Mouse (Mus musculus) limb, embryonic 14.5 days (tissue): ENCODE data around the gene Ski. TPM values are rescaled to one million over a fixed set of nuclear protein-coding genes. Genes with fewer than 3 reads are reported as not detected.

ENCODE experiments used
- ATAC-seq: fragments of 200-750 bp; cut with Nextera tagmentation; 2 replicates; pipeline ENCODE4 v1.8.0; 2017; ENCODE audit warnings: low read depth, moderate number of reproducible peaks, moderate TSS enrichment; ENCODE audit not compliant: low FRiP score
- DNase-seq: peaks from one replicate; pipeline ENCODE4 v3.0.0-alpha.2; 2015; ENCODE audit warnings: low spot score
- H3K27ac ChIP-seq: fragments of 300-500 bp; sonication (generic); replicated peaks from 2 replicates; pipeline ENCODE4 v1.5.1; 2014; ENCODE audit warnings: low read depth, mild to moderate bottlenecking, low read length, moderate library complexity, mixed read lengths
- H3K27me3 ChIP-seq: fragments of 300-500 bp; sonication (generic); 2 replicates; pipeline ENCODE4 v1.6.1; 2014; ENCODE audit warnings: low read length, mixed read lengths; ENCODE audit not compliant: control insufficient read depth, insufficient read depth
- H3K36me3 ChIP-seq: fragments of 300-500 bp; sonication (generic); 2 replicates; pipeline ENCODE4 v1.6.1; 2014; ENCODE audit warnings: mild to moderate bottlenecking, low read length, moderate library complexity, mixed read lengths; ENCODE audit not compliant: control insufficient read depth, insufficient read depth
- H3K4me1 ChIP-seq: fragments of 300-500 bp; sonication (generic); 2 replicates; pipeline ENCODE4 v1.6.1; 2014; ENCODE audit warnings: antibody characterized with exemption, low read length, mixed read lengths; ENCODE audit not compliant: control insufficient read depth, insufficient read depth
- H3K4me2 ChIP-seq: fragments of 300-500 bp; sonication (generic); replicated peaks from 2 replicates; pipeline ENCODE4 v1.6.1; 2014; ENCODE audit warnings: low read depth, mild to moderate bottlenecking, low read length, moderate library complexity; ENCODE audit not compliant: severe bottlenecking
- H3K4me3 ChIP-seq: fragments of 300-500 bp; sonication (generic); replicated peaks from 2 replicates; pipeline ENCODE4 v1.5.1; 2014; ENCODE audit warnings: low read length
- H3K9ac ChIP-seq: fragments of 300-500 bp; sonication (generic); 2 replicates; pipeline ENCODE4 v1.6.1; 2014; ENCODE audit warnings: mild to moderate bottlenecking, low read depth, low read length, moderate library complexity; ENCODE audit not compliant: severe bottlenecking
- H3K9me3 ChIP-seq: fragments of 300-500 bp; sonication (generic); 2 replicates; pipeline ENCODE4 v1.6.1; 2016; ENCODE audit warnings: low read length; ENCODE audit not compliant: control insufficient read depth
- POLR2A ChIP-seq: fragments of 200-500 bp; IDR thresholded peaks from 2 replicates; pipeline ENCODE4 v1.8.0; 2012; ENCODE audit warnings: inconsistent platforms, mild to moderate bottlenecking, moderate library complexity, borderline replicate concordance; ENCODE audit not compliant: insufficient read depth, insufficient read length; ENCODE audit errors: extremely low read depth
- WGBS: fragments of 180-500 bp; shearing (Covaris S2); extraction: QIAGEN DNeasy Blood & Tissue Kit; methylation state at CpG from one replicate; pipeline ENCODE4 v1.1.7; 2014; 5-methylcytosine and 5-hydroxymethylcytosine counted together
- polyA plus RNA-seq, 2 experiments: library from polyadenylated mRNA; depleted of rRNA in 1 of 2; stranded (reverse) in 1 of 2; unstranded in 1 of 2; fragments of >200 nt; fragmentation: Nextera tagmentation in 1 of 2; extraction: Ambion mirVana in 1 of 2; gene quantifications; 2 replicates each; pipeline versions ENCODE4 v1.2.1 to v1.2.3; 2012 to 2014

The Ski gene
- polyA plus RNA-seq, 2 experiments: 44.0 to 88.7 TPM

- no peak for ATAC-seq
- 39% methylated on average over 5 of the region's 6 CpGs for WGBS
- Histone ChIP-seq H3K9ac (no peak overlapping the region), H3K27ac (peak overlapping the region; percentile 90), H3K4me3 (peak overlapping the region; percentile 46), H3K4me1 (peaks cover 51% of the 10 kb centered on the region), H3K27me3 (no peaks in the 10 kb centered on the region), H3K9me3 (no peaks in the 10 kb centered on the region), H3K36me3 (peaks cover 19% of the 10 kb centered on the region), H3K4me2 (peak overlapping the region; percentile 88)
- no peak for DNase-seq
- no peak for TF ChIP-seq POLR2A
Measured at GRCm38 (mm10) chr4:155149941-155150275, 72.5 kb downstream of the Ski start.

- peaks cover 11% of the 10 kb centered on the region for H3K36me3 ChIP-seq
- DNase-seq (peak; percentile 33), ATAC-seq (no peak)
- H3K4me1 ChIP-seq: peaks cover 59% of the 10 kb centered on the region
- peak overlapping the region; percentile 90; the same call in 1 of the 2 replicates for H3K27ac ChIP-seq
- no peak overlapping the region for H3K4me2 ChIP-seq
- H3K4me3 ChIP-seq: no peak overlapping the region
- no peaks in the 10 kb centered on the region for H3K9me3 ChIP-seq
- 54% methylated on average over 8 of the region's 8 CpGs for WGBS
- no peaks in the 10 kb centered on the region for H3K27me3 ChIP-seq
- no peak for TF ChIP-seq POLR2A
- no peak overlapping the region for H3K9ac ChIP-seq
Measured at GRCm38 (mm10) chr4:155148910-155149698, 73.3 kb downstream of the Ski start.

GRCm38 (mm10) chr4:155148453-155148852, 73.9 kb downstream of the Ski start:
- WGBS: 88% methylated on average over 4 of the region's 4 CpGs

GRCm38 (mm10) chr4:155146107-155146823, 76.1 kb downstream of the Ski start:
- TF ChIP-seq POLR2A: no peak
- Histone ChIP-seq H3K4me1 (peaks cover 72% of the 10 kb centered on the region), H3K4me3 (no peak overlapping the region), H3K36me3 (no peaks in the 10 kb centered on the region), H3K4me2 (no peak overlapping the region), H3K27ac (peak overlapping the region; percentile 43; the same call in 1 of the 2 replicates), H3K9me3 (no peaks in the 10 kb centered on the region), H3K9ac (no peak overlapping the region), H3K27me3 (no peaks in the 10 kb centered on the region)
- no peak for ATAC-seq
- no peak for DNase-seq
- 56% methylated on average over 14 of the region's 14 CpGs for WGBS

More at GRCm38 (mm10) chr4:155148453-155148852, 73.9 kb downstream of the Ski start:
- no peak overlapping the region for H3K27ac ChIP-seq
- ATAC-seq (no peak), DNase-seq (no peak)
- H3K4me3 ChIP-seq: no peak overlapping the region
- H3K9ac ChIP-seq: no peak overlapping the region
- no peaks in the 10 kb centered on the region for H3K27me3 ChIP-seq
- H3K4me2 ChIP-seq: no peak overlapping the region
- H3K36me3 ChIP-seq: peaks cover 10% of the 10 kb centered on the region
- no peak for TF ChIP-seq POLR2A
- H3K4me1 ChIP-seq: peaks cover 65% of the 10 kb centered on the region
- no peaks in the 10 kb centered on the region for H3K9me3 ChIP-seq

- WGBS: 34% methylated on average over 4 of the region's 4 CpGs
- TF ChIP-seq POLR2A: no peak
- H3K27me3 ChIP-seq: no peaks in the 10 kb centered on the region
- H3K4me3 ChIP-seq: no peak overlapping the region
- no peaks in the 10 kb centered on the region for H3K9me3 ChIP-seq
- peak overlapping the region; percentile 25; the same call in 1 of the 2 replicates for H3K9ac ChIP-seq
- no peak for DNase-seq
- no peak for ATAC-seq
- H3K4me1 ChIP-seq: peaks cover 74% of the 10 kb centered on the region
- H3K36me3 ChIP-seq: no peaks in the 10 kb centered on the region
- peak overlapping the region; percentile 28; the same call in 1 of the 2 replicates for H3K4me2 ChIP-seq
- peak overlapping the region; percentile 99 for H3K27ac ChIP-seq
Measured at GRCm38 (mm10) chr4:155144548-155145180, 77.7 kb downstream of the Ski start.
